Mouse (Mus musculus) intestine, postnatal 0 days (tissue): ENCODE data around the gene Slc7a10. TPM values are rescaled to one million over a fixed set of nuclear protein-coding genes. Genes with fewer than 3 reads are reported as not detected.
"Not testable (repeated sequence)": the region's sequence is repeated elsewhere in the genome, so short reads cannot be mapped to it uniquely, and the experiment has no call there.

Source experiments
- ATAC-seq: fragments of 200-750 bp; cut with Nextera tagmentation; 2 replicates; pipeline ENCODE4 v1.8.0; 2017; ENCODE audit warnings: mild to moderate bottlenecking, moderate TSS enrichment, moderate library complexity
- H3K27ac ChIP-seq: fragments of 300-500 bp; sonication (generic); 2 replicates; pipeline ENCODE4 v1.5.1; 2014; ENCODE audit warnings: mild to moderate bottlenecking, low read depth, low read length, moderate library complexity
- H3K27me3 ChIP-seq: fragments of 300-500 bp; sonication (generic); replicated peaks from 2 replicates; pipeline ENCODE4 v1.6.1; 2014; ENCODE audit warnings: low read length, mixed read lengths; ENCODE audit not compliant: control insufficient read depth, insufficient read depth
- H3K36me3 ChIP-seq: fragments of 300-500 bp; sonication (generic); 2 replicates; pipeline ENCODE4 v1.6.1; 2014; ENCODE audit warnings: mild to moderate bottlenecking, moderate library complexity; ENCODE audit not compliant: control insufficient read depth, insufficient read depth
- H3K4me1 ChIP-seq: fragments of 300-500 bp; sonication (generic); replicated peaks from 2 replicates; pipeline ENCODE4 v1.6.1; 2014; ENCODE audit warnings: antibody characterized with exemption, low read length, mixed read lengths; ENCODE audit not compliant: control insufficient read depth, insufficient read depth
- H3K4me2 ChIP-seq: fragments of 300-500 bp; sonication (generic); replicated peaks from 2 replicates; pipeline ENCODE4 v1.6.1; 2014; ENCODE audit warnings: low read depth, mild to moderate bottlenecking, moderate library complexity
- H3K4me3 ChIP-seq: fragments of 300-500 bp; sonication (generic); 2 replicates; pipeline ENCODE4 v1.5.1; 2014; ENCODE audit warnings: low read depth, low read length
- H3K9ac ChIP-seq: fragments of 300-500 bp; sonication (generic); 2 replicates; pipeline ENCODE4 v1.6.1; 2014; ENCODE audit warnings: mild to moderate bottlenecking, low read depth, low read length
- H3K9me3 ChIP-seq: fragments of 300-500 bp; sonication (generic); 2 replicates; pipeline ENCODE4 v1.6.1; 2016; ENCODE audit warnings: mixed run types; ENCODE audit not compliant: control insufficient read depth
- CTCF ChIP-seq: sonication (generic); IDR thresholded peaks from 2 replicates; pipeline ENCODE4 v1.5.1; 2016; ENCODE audit warnings: low read depth, mild to moderate bottlenecking, control low read depth, antibody characterized with exemption, moderate library complexity
- WGBS: fragments of 180-500 bp; shearing (Covaris S2); extraction: QIAGEN DNeasy Blood & Tissue Kit; methylation state at CpG from one replicate; pipeline ENCODE4 v1.1.7; 2014; 5-methylcytosine and 5-hydroxymethylcytosine counted together
- polyA plus RNA-seq: library from polyadenylated mRNA; unstranded; fragments of >200 nt; fragmentation: Nextera tagmentation; extraction: Ambion mirVana; gene quantifications from 2 replicates; pipeline ENCODE4 v1.2.1, GENCODE M21; 2015

Gene Slc7a10
- polyA plus RNA-seq, 1 experiment from 2014 or later: 0.34 TPM

- Histone ChIP-seq H3K9me3 (no peaks in the 10 kb centered on the region), H3K27ac (no peak overlapping the region), H3K36me3 (no peaks in the 10 kb centered on the region), H3K4me2 (no peak overlapping the region), H3K4me3 (no peak overlapping the region), H3K27me3 (no peaks in the 10 kb centered on the region), H3K4me1 (0 out of 2 replicates have a peak, but pooled peaks cover 2% of the 10 kb centered on the region), H3K9ac (no peak overlapping the region)
- no peak for TF ChIP-seq CTCF
- 54% methylated on average over 13 of the region's 13 CpGs for WGBS
- ATAC-seq: no peak
These were observed 46.7 kb downstream of the Slc7a10 start for GRCm38 (mm10) chr7:35232796-35233455.

GRCm38 (mm10) chr7:35233861-35234260 is 47.7 kb downstream of the Slc7a10 start:
- Histone ChIP-seq H3K27ac (no peak overlapping the region), H3K4me1 (0 out of 2 replicates have a peak, but pooled peaks cover 2% of the 10 kb centered on the region), H3K9ac (no peak overlapping the region; the same call in 1 of the 2 replicates), H3K9me3 (no peaks in the 10 kb centered on the region), H3K36me3 (no peaks in the 10 kb centered on the region), H3K27me3 (no peaks in the 10 kb centered on the region), H3K4me2 (peak overlapping the region; percentile 76), H3K4me3 (peak overlapping the region; percentile 43)
- ATAC-seq: no peak
- no peak for TF ChIP-seq CTCF
- WGBS: 54% methylated on average over 12 of the region's 12 CpGs

- 0 out of 2 replicates have a peak, but pooled peaks cover 2% of the 10 kb centered on the region for H3K4me1 ChIP-seq
- peak overlapping the region; percentile 38; the same call in 1 of the 2 replicates for H3K9ac ChIP-seq
- H3K36me3 ChIP-seq: no peaks in the 10 kb centered on the region
- H3K4me2 ChIP-seq: peak overlapping the region; percentile 76
- no peak for TF ChIP-seq CTCF
- H3K27ac ChIP-seq: peak overlapping the region; percentile 79
- no peaks in the 10 kb centered on the region for H3K27me3 ChIP-seq
- H3K9me3 ChIP-seq: no peaks in the 10 kb centered on the region
- H3K4me3 ChIP-seq: peak overlapping the region; percentile 43
- ATAC-seq: peak; percentile 95
- under 1% methylated on average over 45 of the region's 45 CpGs for WGBS
These were observed 48.4 kb downstream of the Slc7a10 start for GRCm38 (mm10) chr7:35234361-35235245.

GRCm38 (mm10) chr7:35235308-35235707 is 49.1 kb downstream of the Slc7a10 start:
- Histone ChIP-seq H3K4me3 (peak overlapping the region; percentile 43; the same call in 1 of the 2 replicates), H3K9ac (0 out of 2 replicates have a peak overlapping the region, but pooled peaks have one; percentile 38), H3K4me2 (peak overlapping the region; percentile 63), H3K36me3 (no peaks in the 10 kb centered on the region), H3K27me3 (no peaks in the 10 kb centered on the region), H3K27ac (no peak overlapping the region), H3K9me3 (no peaks in the 10 kb centered on the region), H3K4me1 (0 out of 2 replicates have a peak, but pooled peaks cover 2% of the 10 kb centered on the region)
- 0 out of 2 replicates have a peak, but pooled peaks have one; percentile 35 for ATAC-seq
- no peak for TF ChIP-seq CTCF
- 15% methylated on average over 9 of the region's 9 CpGs for WGBS

- H3K27me3 ChIP-seq, H3K4me1 ChIP-seq, H3K4me2 ChIP-seq, H3K36me3 ChIP-seq, H3K9ac ChIP-seq, H3K9me3 ChIP-seq, ATAC-seq, H3K4me3 ChIP-seq, H3K27ac ChIP-seq: not testable (repeated sequence)
- WGBS: 56% methylated on average over 2 of the region's 3 CpGs
These were observed 51.8 kb downstream of the Slc7a10 start for GRCm38 (mm10) chr7:35237935-35238334.

Other genes starting within 250 kb of the Slc7a10 start
- gene Cebpg, start 129.8 kb upstream of the Slc7a10 start, polyA plus RNA-seq: 52.4 and 58.4 TPM in 2 replicates
- 25.1 and 28.0 TPM in 2 replicates for gene Cebpa, start 67.1 kb upstream of the Slc7a10 start, polyA plus RNA-seq
- gene Lrp3, start 29.1 kb downstream of the Slc7a10 start, polyA plus RNA-seq: 1.6 and 2.1 TPM in 2 replicates
- gene Gpatch1, start 132.1 kb downstream of the Slc7a10 start, polyA plus RNA-seq: 8.6 and 9.1 TPM in 2 replicates
- 63.3 and 75.0 TPM in 2 replicates for gene Rhpn2, start 147.8 kb downstream of the Slc7a10 start, polyA plus RNA-seq
- 9.3 and 10.3 TPM in 2 replicates for gene Faap24, start 210.5 kb downstream of the Slc7a10 start, polyA plus RNA-seq
- gene Cep89, start 210.7 kb downstream of the Slc7a10 start, polyA plus RNA-seq: 9.7 and 10.1 TPM in 2 replicates